Mouse (Mus musculus) heart, embryonic 13.5 days (tissue): ENCODE data around the gene G6pc3. TPM values are rescaled to one million over a fixed set of nuclear protein-coding genes. Genes with fewer than 3 reads are reported as not detected.

Experiments used
- ATAC-seq: fragments of 200-750 bp; cut with Nextera tagmentation; 2 replicates; pipeline ENCODE4 v1.8.0; 2017; ENCODE audit warnings: moderate TSS enrichment; ENCODE audit not compliant: insufficient number of reproducible peaks, low FRiP score, low TSS enrichment; ENCODE audit errors: extremely low read depth
- H3K27ac ChIP-seq: fragments of 300-500 bp; sonication (generic); replicated peaks from 2 replicates; pipeline ENCODE4 v1.5.1; 2015; ENCODE audit warnings: moderate library complexity, mild to moderate bottlenecking, inconsistent platforms
- H3K27me3 ChIP-seq: fragments of 300-500 bp; sonication (generic); replicated peaks from 2 replicates; pipeline ENCODE4 v1.6.1; 2015; ENCODE audit warnings: mild to moderate bottlenecking, inconsistent platforms
- H3K36me3 ChIP-seq: fragments of 300-500 bp; sonication (generic); 2 replicates; pipeline ENCODE4 v1.6.1; 2015; ENCODE audit warnings: mild to moderate bottlenecking, inconsistent platforms
- H3K4me1 ChIP-seq: fragments of 300-500 bp; sonication (generic); 2 replicates; pipeline ENCODE4 v1.6.1; 2015; ENCODE audit warnings: inconsistent platforms
- H3K4me2 ChIP-seq: fragments of 300-500 bp; sonication (generic); 2 replicates; pipeline ENCODE4 v1.6.1; 2015; ENCODE audit warnings: inconsistent platforms, mild to moderate bottlenecking, moderate library complexity
- H3K4me3 ChIP-seq: fragments of 300-500 bp; sonication (generic); 2 replicates; pipeline ENCODE4 v1.5.1; 2015; ENCODE audit warnings: moderate library complexity, mild to moderate bottlenecking, inconsistent platforms
- H3K9ac ChIP-seq: fragments of 300-500 bp; sonication (generic); 2 replicates; pipeline ENCODE4 v1.6.1; 2015; ENCODE audit warnings: inconsistent platforms, mild to moderate bottlenecking, moderate library complexity
- H3K9me3 ChIP-seq: fragments of 300-500 bp; sonication (generic); 2 replicates; pipeline ENCODE4 v1.6.1; 2016; ENCODE audit warnings: inconsistent platforms
- WGBS: fragments of 180-500 bp; shearing (Covaris S2); methylation state at CpG from one replicate; pipeline ENCODE4 v1.1.7; 2015; ENCODE audit warnings: mixed read lengths; 5-methylcytosine and 5-hydroxymethylcytosine counted together
- polyA plus RNA-seq: library from polyadenylated mRNA; unstranded; fragments of >200 nt; fragmentation: Nextera tagmentation; extraction: Ambion mirVana; gene quantifications from 2 replicates; pipeline ENCODE4 v1.2.1, GENCODE M21; 2015

The G6pc3 gene
- polyA plus RNA-seq, 1 experiment from 2014 or later: 25.6 TPM

GRCm38 (mm10) chr11:102219994-102220346, 30.6 kb downstream of the G6pc3 start:
- no peaks in the 10 kb centered on the region for H3K9me3 ChIP-seq
- 28% methylated on average over 4 of the region's 4 CpGs for WGBS
- no peaks in the 10 kb centered on the region for H3K27me3 ChIP-seq
- peak overlapping the region; percentile 98 for H3K27ac ChIP-seq
- peaks cover 96% of the 10 kb centered on the region for H3K4me1 ChIP-seq
- peak; percentile 12; the same call in 1 of the 2 replicates for ATAC-seq
- H3K4me3 ChIP-seq: peak overlapping the region; percentile 63
- peaks cover 26% of the 10 kb centered on the region for H3K36me3 ChIP-seq
- peak overlapping the region; percentile 77; the same call in 1 of the 2 replicates for H3K9ac ChIP-seq
- H3K4me2 ChIP-seq: peak overlapping the region; percentile 86

DNA sequence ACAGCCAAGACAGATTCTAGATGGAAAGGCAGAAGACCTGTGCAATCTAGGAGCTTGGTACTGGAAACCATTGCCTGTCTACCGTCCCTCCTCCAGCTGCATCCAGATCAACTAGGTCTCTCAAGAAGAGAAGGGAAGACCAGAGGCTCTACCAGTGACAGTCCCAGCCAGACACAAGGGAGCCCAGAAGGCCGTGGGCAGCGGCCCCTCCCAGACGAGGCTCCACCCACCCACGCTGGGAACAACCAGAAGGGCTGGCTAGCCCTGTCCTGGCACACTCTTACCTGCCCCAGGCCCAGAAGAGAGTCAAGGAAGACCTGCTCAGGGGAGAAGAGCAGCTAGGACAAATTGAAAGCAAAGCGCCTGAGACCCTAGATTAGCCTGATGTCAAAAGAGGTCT, 31.0 kb downstream of the G6pc3 start:
- no peak overlapping the region; the same call in 1 of the 2 replicates for H3K4me3 ChIP-seq
- ATAC-seq: no peak
- WGBS: 32% methylated on average over 6 of the region's 6 CpGs
- H3K9me3 ChIP-seq: no peaks in the 10 kb centered on the region
- H3K4me1 ChIP-seq: peaks cover 96% of the 10 kb centered on the region
- peak overlapping the region; percentile 86 for H3K4me2 ChIP-seq
- H3K27me3 ChIP-seq: no peaks in the 10 kb centered on the region
- H3K36me3 ChIP-seq: peaks cover 26% of the 10 kb centered on the region
- H3K9ac ChIP-seq: peak overlapping the region; percentile 45; the same call in 1 of the 2 replicates
- H3K27ac ChIP-seq: peak overlapping the region; percentile 98

- Histone ChIP-seq H3K4me3 (no peak overlapping the region), H3K27ac (0 out of 2 replicates have a peak overlapping the region, but pooled peaks have one; percentile 2), H3K4me1 (peaks cover 96% of the 10 kb centered on the region), H3K9ac (peak overlapping the region; percentile 61; the same call in 1 of the 2 replicates), H3K4me2 (no peak overlapping the region), H3K9me3 (no peaks in the 10 kb centered on the region), H3K27me3 (no peaks in the 10 kb centered on the region), H3K36me3 (peaks cover 26% of the 10 kb centered on the region)
- WGBS: 79% methylated on average over 8 of the region's 8 CpGs
- no peak for ATAC-seq
Measured at GRCm38 (mm10) chr11:102221243-102221953, 32.0 kb downstream of the G6pc3 start.

DNA sequence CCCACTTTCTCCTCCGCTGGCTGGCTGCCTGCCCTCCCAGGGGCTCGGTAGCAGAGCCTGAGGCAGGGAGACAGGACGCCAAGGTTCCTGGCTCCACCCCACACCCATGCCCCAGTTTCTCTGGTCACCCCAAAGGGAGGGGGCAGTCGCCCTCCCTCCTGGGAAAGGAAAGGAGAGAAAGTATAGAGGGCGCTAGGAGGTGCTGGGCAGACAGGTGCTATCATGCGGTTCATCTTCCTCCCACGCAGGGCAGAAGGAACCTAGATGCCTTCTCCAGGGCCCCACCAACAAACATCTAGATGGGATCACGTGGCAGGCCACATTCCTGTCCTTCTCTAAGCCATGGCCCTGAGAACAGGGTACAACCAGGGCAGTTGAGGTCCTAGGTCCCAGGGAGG, 32.5 kb downstream of the G6pc3 start:
- H3K4me3 ChIP-seq: no peak overlapping the region
- H3K9ac ChIP-seq: peak overlapping the region; percentile 61
- peaks cover 26% of the 10 kb centered on the region for H3K36me3 ChIP-seq
- H3K4me1 ChIP-seq: peaks cover 97% of the 10 kb centered on the region
- H3K4me2 ChIP-seq: no peak overlapping the region
- WGBS: 57% methylated on average over 8 of the region's 8 CpGs
- H3K9me3 ChIP-seq: no peaks in the 10 kb centered on the region
- H3K27me3 ChIP-seq: no peaks in the 10 kb centered on the region
- ATAC-seq: no peak
- H3K27ac ChIP-seq: 0 out of 2 replicates have a peak overlapping the region, but pooled peaks have one; percentile 2

GRCm38 (mm10) chr11:102223166-102223565, 33.7 kb downstream of the G6pc3 start:
- Histone ChIP-seq H3K4me3 (no peak overlapping the region; the same call in 1 of the 2 replicates), H3K4me2 (peak overlapping the region; percentile 0; the same call in 1 of the 2 replicates), H3K27me3 (no peaks in the 10 kb centered on the region), H3K9me3 (no peaks in the 10 kb centered on the region), H3K4me1 (peaks cover 97% of the 10 kb centered on the region), H3K36me3 (peaks cover 26% of the 10 kb centered on the region), H3K27ac (no peak overlapping the region), H3K9ac (peak overlapping the region; percentile 34; the same call in 1 of the 2 replicates)
- 25% methylated on average over 6 of the region's 6 CpGs for WGBS
- ATAC-seq: no peak

GRCm38 (mm10) chr11:102224686-102225085, 35.3 kb downstream of the G6pc3 start:
- WGBS: 6% methylated on average over 22 of the region's 22 CpGs
- H3K27ac ChIP-seq: peak overlapping the region; percentile 39
- no peak for ATAC-seq

GRCm38 (mm10) chr11:102225221-102225620, 35.8 kb downstream of the G6pc3 start:
- 64% methylated on average over 5 of the region's 5 CpGs for WGBS
- H3K9ac ChIP-seq: peak overlapping the region; percentile 72
- peak overlapping the region; percentile 39 for H3K27ac ChIP-seq
- peak overlapping the region; percentile 67 for H3K4me2 ChIP-seq
- peaks cover 26% of the 10 kb centered on the region for H3K36me3 ChIP-seq
- no peaks in the 10 kb centered on the region for H3K9me3 ChIP-seq
- no peaks in the 10 kb centered on the region for H3K27me3 ChIP-seq
- peaks cover 92% of the 10 kb centered on the region for H3K4me1 ChIP-seq
- ATAC-seq: no peak
- H3K4me3 ChIP-seq: peak overlapping the region; percentile 38

More at GRCm38 (mm10) chr11:102224686-102225085, 35.3 kb downstream of the G6pc3 start:
- peak overlapping the region; percentile 38 for H3K4me3 ChIP-seq
- peak overlapping the region; percentile 72 for H3K9ac ChIP-seq
- no peaks in the 10 kb centered on the region for H3K9me3 ChIP-seq
- H3K4me1 ChIP-seq: peaks cover 97% of the 10 kb centered on the region
- H3K4me2 ChIP-seq: peak overlapping the region; percentile 67
- H3K36me3 ChIP-seq: peaks cover 26% of the 10 kb centered on the region
- no peaks in the 10 kb centered on the region for H3K27me3 ChIP-seq

DNA sequence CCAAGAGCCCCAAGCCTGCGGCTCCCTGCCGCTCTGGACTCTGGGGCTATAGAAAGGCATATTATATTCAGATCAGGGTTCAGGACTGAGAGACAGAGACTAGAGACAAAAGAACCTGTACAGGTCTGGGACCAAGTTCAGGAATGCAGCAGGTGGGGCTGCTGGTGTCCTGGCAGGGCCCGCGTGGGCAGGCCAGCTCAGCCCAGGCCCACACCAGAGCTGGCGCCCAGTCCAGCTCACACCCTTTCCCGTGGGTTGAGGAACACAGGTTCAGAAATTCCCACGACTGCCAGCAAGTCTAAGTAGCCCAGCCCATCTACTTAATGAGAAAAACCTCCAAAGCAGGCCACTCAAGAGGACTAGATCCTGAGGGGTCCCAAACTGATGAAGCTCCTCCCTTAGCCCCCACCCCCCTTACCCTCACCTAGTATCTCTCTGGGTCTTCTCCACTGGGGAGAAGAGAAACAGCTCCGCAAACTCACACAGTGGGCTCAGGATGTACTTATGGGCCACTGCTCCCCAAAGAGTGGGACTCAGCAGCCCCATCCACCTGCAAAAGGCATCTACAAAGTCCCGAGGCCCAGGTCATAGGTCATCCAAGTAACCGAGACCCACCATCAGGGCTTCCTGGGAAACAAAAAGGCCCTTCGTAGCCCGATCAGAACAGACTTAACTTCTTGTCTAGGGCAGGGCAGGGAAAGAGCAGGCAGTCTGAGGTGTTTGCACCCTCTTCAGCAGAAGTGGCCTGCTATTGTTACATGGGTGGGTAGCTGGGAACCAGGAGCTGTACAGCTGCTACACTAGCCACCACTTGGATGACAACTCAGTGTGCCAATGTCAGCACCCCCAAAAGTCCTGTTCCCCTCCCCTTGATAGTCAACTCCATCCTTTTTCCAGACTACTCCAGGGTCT, 36.9 kb downstream of the G6pc3 start:
- Histone ChIP-seq H3K9me3 (no peaks in the 10 kb centered on the region), H3K27me3 (no peaks in the 10 kb centered on the region), H3K36me3 (peaks cover 22% of the 10 kb centered on the region), H3K4me1 (peaks cover 87% of the 10 kb centered on the region), H3K4me3 (peak overlapping the region; percentile 84; the same call in 1 of the 2 replicates), H3K27ac (no peak overlapping the region), H3K9ac (peak overlapping the region; percentile 57), H3K4me2 (peak overlapping the region; percentile 91)
- no peak for ATAC-seq
- WGBS: 68% methylated on average over 12 of the region's 12 CpGs

DNA sequence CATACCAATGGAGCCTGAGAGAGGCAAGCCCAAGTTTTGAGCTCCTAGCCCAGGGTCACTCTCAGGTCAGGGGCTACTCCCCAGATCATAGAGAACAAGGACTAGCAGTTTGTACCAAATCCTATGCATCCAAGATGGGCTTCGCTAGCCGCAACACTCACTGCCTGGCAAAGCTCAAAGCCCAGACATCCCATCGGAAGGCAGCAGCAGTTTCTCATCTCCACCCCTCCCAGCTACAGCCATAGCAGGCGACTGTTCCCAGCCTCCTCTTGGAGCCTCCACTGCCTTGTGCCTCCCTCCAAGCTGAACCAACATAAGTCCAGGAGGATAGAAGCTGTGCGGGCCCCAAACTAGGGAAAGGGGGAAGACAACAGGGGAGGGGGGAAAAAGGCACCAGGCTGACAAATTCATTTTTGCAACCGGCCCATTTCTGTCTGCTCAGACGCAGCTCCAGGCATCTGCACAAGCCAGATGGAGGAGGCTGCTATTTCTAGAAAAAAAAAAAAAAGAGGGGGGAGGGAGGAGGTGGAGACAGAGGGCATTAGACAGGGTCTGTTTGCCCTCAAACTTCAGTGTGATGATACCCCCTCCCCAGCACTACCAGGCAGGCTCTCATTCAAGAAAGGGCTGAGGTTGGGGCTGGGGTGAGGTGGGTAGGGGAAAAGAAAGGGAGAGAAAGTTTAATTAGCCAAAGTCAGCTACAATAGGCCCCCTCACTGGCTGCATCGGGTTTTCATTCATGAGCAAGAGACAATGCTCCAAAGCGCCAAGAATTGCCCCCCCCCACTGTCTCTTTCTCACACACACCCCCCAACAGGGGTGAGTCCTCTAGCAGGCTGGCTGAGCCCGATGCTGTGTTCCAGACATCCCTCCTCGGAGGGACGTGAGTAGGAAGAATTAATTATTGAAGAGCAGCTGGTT, 38.1 kb downstream of the G6pc3 start:
- no peaks in the 10 kb centered on the region for H3K9me3 ChIP-seq
- peak overlapping the region; percentile 84 for H3K4me3 ChIP-seq
- H3K4me2 ChIP-seq: peak overlapping the region; percentile 91
- peaks cover 76% of the 10 kb centered on the region for H3K4me1 ChIP-seq
- peaks cover 12% of the 10 kb centered on the region for H3K36me3 ChIP-seq
- 15% methylated on average over 12 of the region's 12 CpGs for WGBS
- ATAC-seq: no peak
- H3K9ac ChIP-seq: peak overlapping the region; percentile 98
- H3K27me3 ChIP-seq: no peaks in the 10 kb centered on the region
- peak overlapping the region; percentile 90 for H3K27ac ChIP-seq

GRCm38 (mm10) chr11:102228191-102228545, 38.7 kb downstream of the G6pc3 start:
- Histone ChIP-seq H3K4me3 (peak overlapping the region; percentile 84), H3K4me1 (peaks cover 69% of the 10 kb centered on the region), H3K27ac (peak overlapping the region; percentile 90), H3K4me2 (peak overlapping the region; percentile 91), H3K27me3 (no peaks in the 10 kb centered on the region), H3K9ac (peak overlapping the region; percentile 98), H3K36me3 (peaks cover 8% of the 10 kb centered on the region; the same call in 1 of the 2 replicates), H3K9me3 (no peaks in the 10 kb centered on the region)
- no peak for ATAC-seq
- WGBS: 19% methylated on average over 9 of the region's 9 CpGs
